Mouse (Mus musculus): ENCODE measurements around the gene Phyhipl. TPM values are rescaled to one million over a fixed set of nuclear protein-coding genes. Genes with fewer than 3 reads are reported as not detected.

Gene Phyhipl
- polyA plus RNA-seq (2012; rRNA removed): 0.28 TPM in 1 of 2 replicates, not detected in the other

DNA sequence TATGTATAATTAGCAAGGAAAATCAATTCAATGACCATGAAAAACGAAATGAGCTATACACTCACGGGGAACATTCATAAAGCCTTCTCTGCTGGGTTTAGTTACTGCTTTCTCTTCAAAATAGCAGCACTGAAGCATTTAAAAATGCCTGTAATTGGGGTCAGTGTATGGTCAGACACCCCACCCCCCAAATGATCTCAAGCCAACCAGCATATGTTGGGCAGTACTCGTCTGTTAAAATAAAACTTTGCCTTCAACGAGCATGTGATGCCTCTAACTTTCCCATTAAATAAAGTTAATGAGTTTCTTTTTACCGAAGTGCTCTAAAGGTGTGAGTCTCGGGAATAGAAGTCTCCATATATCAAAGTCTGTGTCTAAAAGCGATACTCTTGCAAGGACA lies at the start of gene Phyhipl:
Gene Phyhipl, minus strand, starts transcription at position 138 of the 400 bp plus-strand sequence.
- Histone ChIP-seq H3K36me3 (ENCODE audit: control insufficient read depth, insufficient read depth, low read length) (no peaks in the 10 kb centered on the region), H3K27ac (ENCODE audit: control insufficient read depth, insufficient read depth, low read length) (no peak within 1 kb of the TSS), H3K27me3 (ENCODE audit: control insufficient read depth, insufficient read depth, low read length) (no peaks in the 10 kb centered on the region), H3K4me1 (replicated peaks; ENCODE audit: control insufficient read depth, insufficient read depth, low read length) (no peaks in the 10 kb centered on the region), H3K4me3 (ENCODE audit: control insufficient read depth, insufficient read depth, low read length) (no peak within 1 kb of the TSS)
- TF ChIP-seq POLR2A (IDR thresholded peaks at IDR 0.05; ENCODE audit: control insufficient read depth, extremely low read depth, insufficient read depth, low read length, poor library complexity) (no peak), CTCF (IDR thresholded peaks at IDR 0.05; ENCODE audit: borderline replicate concordance, control insufficient read depth, extremely low read depth, insufficient read depth, low read length, poor library complexity) (no peak)
- no peak for DNase-seq
- 90% methylated on average over 7 of the region's 7 CpGs for WGBS

- WGBS: 44% methylated on average over 6 of the region's 6 CpGs
- DNase-seq: no peak
- no peak overlapping the region for H3K4me3 ChIP-seq (ENCODE audit: control insufficient read depth, insufficient read depth, low read length)
- TF ChIP-seq CTCF (IDR thresholded peaks at IDR 0.05; ENCODE audit: borderline replicate concordance, control insufficient read depth, extremely low read depth, insufficient read depth, low read length, poor library complexity) (no peak), POLR2A (IDR thresholded peaks at IDR 0.05; ENCODE audit: control insufficient read depth, extremely low read depth, insufficient read depth, low read length, poor library complexity) (no peak)
- no peak overlapping the region for H3K27ac ChIP-seq (ENCODE audit: control insufficient read depth, insufficient read depth, low read length)
- 0 out of 2 replicates have a peak, but pooled peaks cover 2% of the 10 kb centered on the region for H3K27me3 ChIP-seq (ENCODE audit: control insufficient read depth, insufficient read depth, low read length)
- no peaks in the 10 kb centered on the region for H3K36me3 ChIP-seq (ENCODE audit: control insufficient read depth, insufficient read depth, low read length)
- H3K4me1 ChIP-seq (replicated peaks; ENCODE audit: control insufficient read depth, insufficient read depth, low read length): no peaks in the 10 kb centered on the region
These were observed 47.4 kb upstream of the Phyhipl start for GRCm38 (mm10) chr10:70703211-70703610.

- 95% methylated on average over 7 of the region's 7 CpGs for WGBS
- H3K27me3 ChIP-seq (ENCODE audit: control insufficient read depth, insufficient read depth, low read length): 0 out of 2 replicates have a peak, but pooled peaks cover 2% of the 10 kb centered on the region
These were observed 43.8 kb upstream of the Phyhipl start for GRCm38 (mm10) chr10:70699581-70699980.

GRCm38 (mm10) chr10:70698014-70698413 lies 42.2 kb upstream of the Phyhipl start:
- TF ChIP-seq POLR2A (IDR thresholded peaks at IDR 0.05; ENCODE audit: control insufficient read depth, extremely low read depth, insufficient read depth, low read length, poor library complexity): no peak
- TF ChIP-seq CTCF (IDR thresholded peaks at IDR 0.05; ENCODE audit: borderline replicate concordance, control insufficient read depth, extremely low read depth, insufficient read depth, low read length, poor library complexity): no peak
- no peak for DNase-seq
- Histone ChIP-seq H3K4me3 (ENCODE audit: control insufficient read depth, insufficient read depth, low read length) (no peak overlapping the region), H3K27me3 (ENCODE audit: control insufficient read depth, insufficient read depth, low read length) (0 out of 2 replicates have a peak, but pooled peaks cover 2% of the 10 kb centered on the region), H3K36me3 (ENCODE audit: control insufficient read depth, insufficient read depth, low read length) (no peaks in the 10 kb centered on the region), H3K4me1 (replicated peaks; ENCODE audit: control insufficient read depth, insufficient read depth, low read length) (no peaks in the 10 kb centered on the region), H3K27ac (ENCODE audit: control insufficient read depth, insufficient read depth, low read length) (no peak overlapping the region)
- 96% methylated on average over 3 of the region's 3 CpGs for WGBS

More at GRCm38 (mm10) chr10:70699581-70699980, 43.8 kb upstream of the Phyhipl start:
- Histone ChIP-seq H3K4me1 (replicated peaks; ENCODE audit: control insufficient read depth, insufficient read depth, low read length) (no peaks in the 10 kb centered on the region), H3K27ac (ENCODE audit: control insufficient read depth, insufficient read depth, low read length) (no peak overlapping the region), H3K4me3 (ENCODE audit: control insufficient read depth, insufficient read depth, low read length) (no peak overlapping the region), H3K36me3 (ENCODE audit: control insufficient read depth, insufficient read depth, low read length) (no peaks in the 10 kb centered on the region)
- DNase-seq: no peak
- TF ChIP-seq POLR2A (IDR thresholded peaks at IDR 0.05; ENCODE audit: control insufficient read depth, extremely low read depth, insufficient read depth, low read length, poor library complexity) (no peak), CTCF (IDR thresholded peaks at IDR 0.05; ENCODE audit: borderline replicate concordance, control insufficient read depth, extremely low read depth, insufficient read depth, low read length, poor library complexity) (no peak)

GRCm38 (mm10) chr10:70696748-70697585 lies 41.2 kb upstream of the Phyhipl start:
- Histone ChIP-seq H3K4me3 (ENCODE audit: control insufficient read depth, insufficient read depth, low read length) (no peak overlapping the region), H3K27me3 (ENCODE audit: control insufficient read depth, insufficient read depth, low read length) (0 out of 2 replicates have a peak, but pooled peaks cover 2% of the 10 kb centered on the region), H3K4me1 (replicated peaks; ENCODE audit: control insufficient read depth, insufficient read depth, low read length) (no peaks in the 10 kb centered on the region), H3K27ac (ENCODE audit: control insufficient read depth, insufficient read depth, low read length) (no peak overlapping the region), H3K36me3 (ENCODE audit: control insufficient read depth, insufficient read depth, low read length) (no peaks in the 10 kb centered on the region)
- WGBS: 90% methylated on average over 29 of the region's 29 CpGs
- DNase-seq: no peak
- TF ChIP-seq POLR2A (IDR thresholded peaks at IDR 0.05; ENCODE audit: control insufficient read depth, extremely low read depth, insufficient read depth, low read length, poor library complexity) (no peak), CTCF (IDR thresholded peaks at IDR 0.05; ENCODE audit: borderline replicate concordance, control insufficient read depth, extremely low read depth, insufficient read depth, low read length, poor library complexity) (no peak)

DNA sequence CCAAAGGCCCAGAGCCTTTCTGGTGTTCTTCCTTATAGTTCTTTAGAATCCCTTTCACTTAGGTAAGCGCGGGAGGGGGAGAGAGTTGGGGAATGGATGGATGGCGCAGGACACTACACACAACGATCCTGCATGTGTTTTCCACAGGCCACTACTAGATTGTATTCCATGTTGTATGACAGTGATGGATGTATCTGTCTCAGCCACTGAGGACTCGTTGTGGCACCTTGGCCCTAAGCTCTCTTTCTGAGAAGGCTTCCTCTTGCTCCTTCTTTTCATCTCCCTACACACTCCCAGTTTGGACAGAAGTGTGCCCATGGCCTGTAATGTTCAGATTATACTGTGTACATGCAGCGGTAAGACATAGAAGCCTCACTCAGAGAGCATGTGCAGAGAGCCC lies 33.6 kb upstream of the Phyhipl start:
- H3K4me1 ChIP-seq (replicated peaks; ENCODE audit: control insufficient read depth, insufficient read depth, low read length): no peaks in the 10 kb centered on the region
- DNase-seq: no peak
- no peaks in the 10 kb centered on the region for H3K27me3 ChIP-seq (ENCODE audit: control insufficient read depth, insufficient read depth, low read length)
- H3K36me3 ChIP-seq (ENCODE audit: control insufficient read depth, insufficient read depth, low read length): no peaks in the 10 kb centered on the region
- H3K27ac ChIP-seq (ENCODE audit: control insufficient read depth, insufficient read depth, low read length): no peak overlapping the region
- WGBS: 90% methylated on average over 6 of the region's 6 CpGs
- TF ChIP-seq POLR2A (IDR thresholded peaks at IDR 0.05; ENCODE audit: control insufficient read depth, extremely low read depth, insufficient read depth, low read length, poor library complexity): no peak
- TF ChIP-seq CTCF (IDR thresholded peaks at IDR 0.05; ENCODE audit: borderline replicate concordance, control insufficient read depth, extremely low read depth, insufficient read depth, low read length, poor library complexity): no peak
- H3K4me3 ChIP-seq (ENCODE audit: control insufficient read depth, insufficient read depth, low read length): no peak overlapping the region

Measured in thymus, adult 2 months (tissue).